Mouse (Mus musculus) MEL (cell line): ENCODE measurements around the gene Akap11.

Experiments used
- CHD2 ChIP-seq: IDR thresholded peaks from 2 replicates; pipeline ENCODE4 v1.6.1; 2011; ENCODE audit warnings: low read length, improper control_type of control experiment
- CTCF ChIP-seq, 3 experiments: IDR thresholded peaks in 2 of 3; conservative IDR thresholded peaks in 1 of 3; 2 replicates each; pipeline ENCODE4 v1.5.1; 2011 to 2012; ENCODE audit warnings: low read length in 3 of 3, low read depth in 2 of 3, mild to moderate bottlenecking in 2 of 3, improper control_type of control experiment in 1 of 3, inconsistent platforms in 1 of 3, mixed read lengths in 1 of 3, moderate library complexity in 1 of 3; ENCODE audit not compliant: control insufficient read depth in 1 of 3, insufficient read depth in 1 of 3, poor library complexity in 1 of 3, severe bottlenecking in 1 of 3
- EP300 ChIP-seq, 2 experiments: IDR thresholded peaks; 2 replicates each; pipeline ENCODE4 v1.6.1; 2011; ENCODE audit warnings: improper control_type of control experiment in 2 of 2, low read length in 2 of 2, low read depth in 1 of 2, mild to moderate bottlenecking in 1 of 2
- ETS1 ChIP-seq: IDR thresholded peaks from 2 replicates; pipeline ENCODE4 v1.6.1; 2012; ENCODE audit warnings: low read depth, mild to moderate bottlenecking, inconsistent platforms, low read length, improper control_type of control experiment, moderate library complexity
- GATA1 ChIP-seq: IDR thresholded peaks from 2 replicates; pipeline ENCODE4 v1.6.1; 2011; ENCODE audit warnings: low read depth, low read length, improper control_type of control experiment
- JUND ChIP-seq: IDR thresholded peaks from 2 replicates; pipeline ENCODE4 v1.6.1; 2011; ENCODE audit warnings: low read depth, mild to moderate bottlenecking, improper control_type of control experiment, low read length
- MAFK ChIP-seq: IDR thresholded peaks from 2 replicates; pipeline ENCODE4 v1.6.1; 2011; ENCODE audit warnings: low read depth, mild to moderate bottlenecking, low read length, improper control_type of control experiment, borderline replicate concordance
- MEF2A ChIP-seq: IDR thresholded peaks from 2 replicates; pipeline ENCODE4 v1.6.1; 2014; ENCODE audit warnings: low read depth, mild to moderate bottlenecking, inconsistent platforms, low read length, improper control_type of control experiment; ENCODE audit not compliant: poor library complexity, insufficient replicate concordance, severe bottlenecking; ENCODE audit errors: extremely low read depth
- MYC ChIP-seq: IDR thresholded peaks from 2 replicates; pipeline ENCODE4 v1.6.1; 2011; ENCODE audit warnings: low read depth, mild to moderate bottlenecking, low read length, improper control_type of control experiment, moderate library complexity
- POLR2A ChIP-seq, 2 experiments: IDR thresholded peaks; 2 replicates each; pipeline ENCODE4 v1.6.1; 2011 to 2012; ENCODE audit warnings: low read length in 2 of 2, mild to moderate bottlenecking in 2 of 2, control low read depth in 1 of 2, improper control_type of control experiment in 1 of 2, low read depth in 1 of 2, moderate library complexity in 1 of 2; ENCODE audit not compliant: control insufficient read depth in 1 of 2, insufficient read depth in 1 of 2, poor library complexity in 1 of 2
- RCOR1 ChIP-seq: IDR thresholded peaks from 2 replicates; pipeline ENCODE4 v1.6.1; 2012; ENCODE audit warnings: low read depth, mild to moderate bottlenecking, inconsistent platforms, low read length, improper control_type of control experiment
- TAL1 ChIP-seq: IDR thresholded peaks from 2 replicates; pipeline ENCODE4 v1.6.1; 2012; ENCODE audit warnings: mild to moderate bottlenecking, inconsistent platforms, low read length, moderate library complexity, mixed read lengths
- UBTF ChIP-seq: IDR thresholded peaks from 2 replicates; pipeline ENCODE4 v1.6.1; 2012; ENCODE audit warnings: low read depth, mild to moderate bottlenecking, inconsistent platforms, low read length, improper control_type of control experiment, moderate library complexity, borderline replicate concordance; ENCODE audit not compliant: insufficient read depth

DNA sequence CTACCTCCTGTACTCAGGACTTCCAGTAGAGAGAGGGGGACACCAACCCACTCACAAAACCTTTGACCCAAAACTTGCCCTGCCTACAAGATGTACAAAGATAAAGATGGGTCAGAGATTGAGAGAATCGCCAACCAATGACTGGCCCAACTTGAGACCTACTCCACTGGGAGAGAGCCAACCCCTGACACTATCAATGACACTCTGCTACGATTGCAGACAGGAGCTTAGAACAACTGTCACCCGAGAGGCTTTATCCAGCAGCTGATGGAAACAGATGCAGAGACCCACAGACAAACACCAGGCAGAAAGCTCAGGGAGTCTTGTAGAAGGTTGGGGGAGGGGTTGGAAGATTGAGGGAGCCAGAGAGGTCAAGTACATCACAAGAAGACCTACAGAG, 89.1 kb downstream of the Akap11 start:
- TF ChIP-seq MEF2A, result no peak
- TF ChIP-seq RCOR1, result no peak
- no peak for TF ChIP-seq CTCF (IDR thresholded peaks at IDR 0.05 in 2 of 3, conservative IDR thresholded peaks at IDR 0.05 in 1 of 3; ENCODE audit: control insufficient read depth in 1 of 3, insufficient read depth in 1 of 3, low read depth in 2 of 3, low read length in 3 of 3, poor library complexity in 1 of 3, severe bottlenecking in 1 of 3)
- no peak for TF ChIP-seq JUND
- TF ChIP-seq MAFK, result no peak
- TF ChIP-seq EP300 (IDR thresholded peaks at IDR 0.05; ENCODE audit: low read depth in 1 of 2, low read length in 2 of 2), result no peak
- no peak for TF ChIP-seq POLR2A (IDR thresholded peaks at IDR 0.05; ENCODE audit: control insufficient read depth in 1 of 2, insufficient read depth in 1 of 2, low read depth in 1 of 2, low read length in 2 of 2, poor library complexity in 1 of 2)
- no peak for TF ChIP-seq TAL1
- TF ChIP-seq MYC, result no peak
- TF ChIP-seq GATA1, result no peak
- no peak for TF ChIP-seq CHD2
- no peak for TF ChIP-seq UBTF
- TF ChIP-seq ETS1, result no peak
